Mouse (Mus musculus) stomach, embryonic 16.5 days (tissue): ENCODE results near the gene Dab1. TPM values are rescaled to one million over a fixed set of nuclear protein-coding genes. Genes with fewer than 3 reads are reported as not detected.
A peak's percentile ranks its signal among the peaks of the same experiment; 100 is the strongest.

Experiments
- ATAC-seq: fragments of 200-750 bp; cut with Nextera tagmentation; 2 replicates; pipeline ENCODE4 v1.8.0; 2017; ENCODE audit warnings: moderate number of reproducible peaks, moderate TSS enrichment; ENCODE audit not compliant: insufficient read depth, low FRiP score
- H3K27ac ChIP-seq: fragments of 300-500 bp; sonication (generic); 2 replicates; pipeline ENCODE4 v1.5.1; 2014; ENCODE audit warnings: low read length
- H3K27me3 ChIP-seq: fragments of 300-500 bp; sonication (generic); 2 replicates; pipeline ENCODE4 v1.6.1; 2014; ENCODE audit warnings: low read length, control low read depth, mixed read lengths; ENCODE audit not compliant: control insufficient read depth, insufficient read depth
- H3K36me3 ChIP-seq: fragments of 300-500 bp; sonication (generic); 2 replicates; pipeline ENCODE4 v1.6.1; 2014; ENCODE audit warnings: low read length; ENCODE audit not compliant: control insufficient read depth, insufficient read depth
- H3K4me1 ChIP-seq: fragments of 300-500 bp; sonication (generic); 2 replicates; pipeline ENCODE4 v1.6.1; 2014; ENCODE audit warnings: low read length, control low read depth, mixed read lengths; ENCODE audit not compliant: control insufficient read depth, insufficient read depth
- H3K4me2 ChIP-seq: fragments of 300-500 bp; sonication (generic); 2 replicates; pipeline ENCODE4 v1.6.1; 2014; ENCODE audit warnings: low read depth, low read length, mixed read lengths
- H3K4me3 ChIP-seq: fragments of 300-500 bp; sonication (generic); replicated peaks from 2 replicates; pipeline ENCODE4 v1.5.1; 2014; ENCODE audit warnings: mild to moderate bottlenecking, low read length
- H3K9ac ChIP-seq: fragments of 300-500 bp; sonication (generic); 2 replicates; pipeline ENCODE4 v1.6.1; 2014; ENCODE audit warnings: low read length
- H3K9me3 ChIP-seq: fragments of 300-500 bp; sonication (generic); replicated peaks from 2 replicates; pipeline ENCODE4 v1.6.1; 2016; ENCODE audit warnings: low read length, control low read depth; ENCODE audit not compliant: control insufficient read depth
- WGBS: fragments of 180-500 bp; shearing (Covaris S2); extraction: QIAGEN DNeasy Blood & Tissue Kit; methylation state at CpG from one replicate; pipeline ENCODE4 v1.1.7; 2014; 5-methylcytosine and 5-hydroxymethylcytosine counted together
- polyA plus RNA-seq: library from polyadenylated mRNA; unstranded; fragments of >200 nt; fragmentation: Nextera tagmentation; extraction: Ambion mirVana; gene quantifications from 2 replicates; pipeline ENCODE4 v1.2.1, GENCODE M21; 2015

The Dab1 gene
- 9.3 and 10.0 TPM in 2 replicates for polyA plus RNA-seq

DNA sequence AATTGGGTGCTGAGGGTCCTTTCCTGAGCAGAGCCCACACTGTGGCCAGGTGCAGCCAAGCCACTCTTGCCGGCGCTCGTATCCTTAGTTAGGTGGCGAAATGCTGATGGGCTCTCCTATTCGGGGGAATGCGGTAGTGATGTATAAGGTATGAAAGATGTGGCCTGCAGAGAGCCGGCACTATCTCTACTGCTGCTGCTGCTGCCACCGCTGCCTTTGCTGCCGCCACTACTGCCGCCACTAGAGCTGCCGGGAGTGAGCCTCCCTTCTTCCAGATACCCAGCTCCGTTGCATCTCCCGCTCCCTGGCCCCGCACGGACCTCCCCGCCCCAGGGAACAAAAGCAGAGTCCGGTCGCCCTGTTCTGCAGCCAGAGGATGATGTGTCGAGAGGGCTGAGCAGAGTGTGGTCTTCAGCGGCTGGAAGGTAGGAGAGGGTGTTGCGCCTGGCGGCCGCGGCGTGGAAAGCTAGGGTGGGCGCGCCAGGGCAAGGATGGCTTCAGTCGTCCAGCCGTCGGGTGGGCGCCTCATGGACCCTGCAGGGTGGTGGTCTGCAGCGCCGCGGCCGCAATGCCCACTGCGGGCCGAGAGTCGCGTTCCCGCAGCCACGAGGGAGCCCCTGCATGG lies at the start of gene Dab1:
TSS of gene Dab1 (plus strand) at position 39 of the 625 bp plus-strand sequence.
- WGBS: under 1% methylated on average over 41 of the region's 41 CpGs
- no peak for ATAC-seq
- H3K4me1 ChIP-seq: 0 out of 2 replicates have a peak, but pooled peaks cover 2% of the 10 kb centered on the region
- peaks cover 34% of the 10 kb centered on the region for H3K27me3 ChIP-seq
- H3K9me3 ChIP-seq: no peaks in the 10 kb centered on the region
- no peak within 1 kb of the TSS for H3K27ac ChIP-seq
- H3K4me2 ChIP-seq: peak within 1 kb of the TSS; percentile 48
- H3K36me3 ChIP-seq: no peaks in the 10 kb centered on the region
- no peak within 1 kb of the TSS; the same call in 1 of the 2 replicates for H3K9ac ChIP-seq
- H3K4me3 ChIP-seq: peak within 1 kb of the TSS; percentile 34

DNA sequence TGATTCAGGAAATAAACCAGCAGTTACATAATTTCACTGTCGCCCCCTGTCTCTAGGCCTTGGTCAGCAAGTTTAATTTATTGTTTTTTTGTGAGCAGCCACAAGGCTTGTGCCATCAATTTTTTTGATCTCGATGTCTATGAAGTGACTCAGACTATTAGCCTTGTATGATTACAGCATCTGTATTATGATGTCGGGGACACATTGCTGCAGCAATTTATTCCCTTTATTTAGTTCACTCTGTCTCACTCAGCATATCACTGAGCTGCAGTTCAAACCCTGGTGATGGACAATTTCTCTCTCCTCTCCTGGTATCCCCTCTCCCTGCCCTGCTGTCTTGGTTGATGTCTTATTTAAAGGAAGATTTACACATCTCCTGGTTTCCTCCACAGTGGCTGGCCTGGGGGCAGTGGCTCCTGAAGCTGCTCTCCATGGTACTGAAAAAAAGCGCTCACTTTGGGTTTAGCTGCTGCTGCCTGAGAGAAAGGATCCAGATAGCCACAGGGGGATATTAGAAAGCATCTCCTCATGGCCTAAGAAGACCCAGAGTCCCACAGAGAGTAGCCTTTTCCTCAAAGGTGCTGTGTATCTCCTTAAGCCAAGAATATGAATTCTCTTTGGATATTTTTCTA lies 47.3 kb upstream of the Dab1 start:
- Histone ChIP-seq H3K27ac (no peak overlapping the region), H3K9ac (no peak overlapping the region), H3K27me3 (no peaks in the 10 kb centered on the region), H3K4me2 (no peak overlapping the region), H3K9me3 (no peaks in the 10 kb centered on the region), H3K36me3 (no peaks in the 10 kb centered on the region), H3K4me1 (no peaks in the 10 kb centered on the region), H3K4me3 (no peak overlapping the region)
- no peak for ATAC-seq
- 64% methylated on average over 4 of the region's 4 CpGs for WGBS

DNA sequence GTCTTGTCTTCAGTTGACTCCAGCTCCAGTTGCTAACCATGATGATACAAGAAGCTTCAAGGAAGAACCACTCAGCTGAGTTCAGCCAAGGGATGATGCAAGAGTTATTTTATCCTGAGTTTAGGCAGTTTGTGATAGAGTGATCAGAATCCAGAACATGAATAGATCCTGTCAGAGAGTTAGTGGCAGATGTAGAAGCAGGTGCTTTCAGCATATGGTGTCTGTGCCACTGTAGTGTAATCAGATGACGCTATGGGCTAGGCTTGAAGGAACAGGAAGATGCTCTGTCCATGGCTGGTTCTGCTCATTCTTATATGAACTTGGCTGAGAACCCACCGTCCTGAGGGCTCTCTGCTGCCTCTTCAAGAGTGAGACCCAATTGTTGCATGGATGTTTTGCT lies 43.6 kb upstream of the Dab1 start:
- no peak overlapping the region for H3K27ac ChIP-seq
- WGBS: 81% methylated on average over 2 of the region's 2 CpGs
- ATAC-seq: no peak
- no peaks in the 10 kb centered on the region for H3K27me3 ChIP-seq
- H3K9me3 ChIP-seq: no peaks in the 10 kb centered on the region
- no peak overlapping the region for H3K4me2 ChIP-seq
- no peak overlapping the region for H3K9ac ChIP-seq
- no peak overlapping the region for H3K4me3 ChIP-seq
- no peaks in the 10 kb centered on the region for H3K4me1 ChIP-seq
- H3K36me3 ChIP-seq: no peaks in the 10 kb centered on the region

DNA sequence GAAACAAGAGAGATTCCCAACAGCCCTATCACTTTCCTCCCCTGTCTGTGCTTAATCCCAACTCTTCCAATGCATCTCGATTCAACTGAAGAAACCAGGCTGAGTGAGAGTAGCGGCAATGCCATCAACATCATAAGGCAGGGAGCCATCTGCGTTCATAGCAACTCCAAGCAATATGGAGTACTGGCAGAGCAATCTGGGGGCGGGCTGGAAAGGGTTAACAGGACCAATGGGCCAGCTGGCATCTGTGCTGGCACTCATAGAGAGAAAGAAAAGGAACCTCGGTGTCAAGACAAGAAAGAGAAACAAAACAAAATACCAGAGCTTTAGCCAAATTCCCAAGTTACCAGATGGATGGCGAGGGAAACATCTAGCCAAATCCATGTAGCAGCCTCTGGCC lies 42.9 kb upstream of the Dab1 start:
- H3K4me3 ChIP-seq: no peak overlapping the region
- H3K9ac ChIP-seq: no peak overlapping the region
- H3K4me2 ChIP-seq: no peak overlapping the region
- ATAC-seq: no peak
- H3K4me1 ChIP-seq: no peaks in the 10 kb centered on the region
- no peaks in the 10 kb centered on the region for H3K27me3 ChIP-seq
- H3K36me3 ChIP-seq: no peaks in the 10 kb centered on the region
- WGBS: 75% methylated on average over 6 of the region's 6 CpGs
- no peak overlapping the region for H3K27ac ChIP-seq
- H3K9me3 ChIP-seq: no peaks in the 10 kb centered on the region

DNA sequence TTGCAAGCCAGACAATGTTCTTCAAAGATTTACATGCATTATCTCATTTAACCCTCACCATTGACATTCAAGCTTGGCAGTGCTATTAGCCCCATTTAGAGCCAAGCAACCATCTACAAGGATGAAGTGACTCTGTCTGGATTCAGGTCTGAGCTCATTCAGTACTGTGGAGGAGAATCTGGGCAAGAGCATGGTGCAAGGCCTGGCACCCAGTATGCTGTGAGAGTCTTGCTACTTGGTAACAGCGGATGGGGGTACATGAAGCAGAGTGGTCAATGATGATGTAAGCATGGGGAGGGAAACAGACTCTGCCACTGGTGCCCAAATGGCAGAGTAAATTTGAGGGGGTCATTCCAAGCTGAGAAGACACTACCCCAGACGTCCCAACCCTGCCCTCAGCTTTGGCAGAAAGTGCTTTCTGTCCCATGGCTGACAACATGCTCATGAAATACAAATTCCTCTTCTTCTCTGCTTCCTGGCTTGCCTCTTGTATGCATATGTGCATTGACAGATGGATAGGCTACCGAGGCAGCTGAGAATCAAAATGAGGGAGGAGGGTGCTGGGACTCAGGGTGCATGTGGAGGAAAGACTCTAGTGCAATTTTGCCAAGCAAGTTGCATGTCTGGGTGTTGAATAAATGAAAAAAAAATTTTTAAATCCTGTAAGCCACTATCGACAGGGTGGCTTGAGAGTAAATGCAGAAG lies 41.9 kb upstream of the Dab1 start:
- Histone ChIP-seq H3K4me3 (no peak overlapping the region), H3K36me3 (no peaks in the 10 kb centered on the region), H3K9ac (no peak overlapping the region), H3K4me2 (no peak overlapping the region), H3K27ac (no peak overlapping the region), H3K4me1 (no peaks in the 10 kb centered on the region), H3K9me3 (no peaks in the 10 kb centered on the region), H3K27me3 (no peaks in the 10 kb centered on the region)
- ATAC-seq: no peak
- WGBS: 69% methylated on average over 4 of the region's 4 CpGs

DNA sequence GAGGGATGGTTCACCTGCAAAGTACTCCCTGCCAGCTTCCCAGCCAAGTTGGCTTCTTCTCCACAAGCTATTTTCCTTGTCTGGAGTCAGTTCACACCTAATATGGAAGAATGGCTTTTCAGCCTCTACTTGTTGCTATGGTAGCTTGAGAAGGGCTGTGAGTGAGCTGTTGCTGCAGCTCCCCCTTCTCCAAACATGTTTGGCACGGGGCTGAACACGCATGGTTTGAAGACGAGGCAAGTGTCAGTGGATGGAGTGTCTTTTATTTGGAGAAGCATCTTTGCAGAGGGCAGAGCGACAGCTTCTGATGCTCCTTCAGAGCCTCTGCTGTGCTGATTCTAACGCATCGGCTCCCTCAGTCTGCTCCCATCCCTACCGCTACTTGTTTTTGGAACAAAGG lies 41.3 kb upstream of the Dab1 start:
- Histone ChIP-seq H3K4me3 (no peak overlapping the region), H3K27me3 (no peaks in the 10 kb centered on the region), H3K27ac (no peak overlapping the region), H3K36me3 (no peaks in the 10 kb centered on the region), H3K4me1 (no peaks in the 10 kb centered on the region), H3K4me2 (no peak overlapping the region), H3K9ac (no peak overlapping the region), H3K9me3 (no peaks in the 10 kb centered on the region)
- WGBS: 73% methylated on average over 7 of the region's 7 CpGs
- no peak for ATAC-seq

DNA sequence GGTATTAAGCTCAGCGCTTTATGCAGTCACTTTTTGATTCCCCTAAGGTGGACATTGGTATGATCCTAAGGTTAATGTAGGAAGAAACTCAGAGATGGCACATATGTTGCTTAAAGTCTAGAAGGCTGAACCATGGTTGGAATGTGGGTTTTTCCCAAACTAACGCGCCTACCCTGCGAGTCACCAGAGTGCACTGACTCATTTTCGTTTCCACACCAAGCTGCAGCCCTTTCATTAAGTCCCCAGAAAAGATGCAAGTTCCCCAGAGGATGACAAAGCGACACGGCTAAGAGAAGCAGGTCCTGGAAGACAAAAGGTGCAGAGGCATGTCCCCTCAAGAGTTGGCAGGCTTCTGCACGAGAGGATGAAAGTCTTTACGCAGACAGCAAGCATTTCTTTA lies 39.1 kb upstream of the Dab1 start:
- Histone ChIP-seq H3K4me3 (no peak overlapping the region), H3K9ac (no peak overlapping the region), H3K36me3 (no peaks in the 10 kb centered on the region), H3K4me1 (no peaks in the 10 kb centered on the region), H3K27ac (no peak overlapping the region), H3K4me2 (no peak overlapping the region), H3K9me3 (no peaks in the 10 kb centered on the region), H3K27me3 (no peaks in the 10 kb centered on the region)
- WGBS: 83% methylated on average over 9 of the region's 9 CpGs
- ATAC-seq: no peak

DNA sequence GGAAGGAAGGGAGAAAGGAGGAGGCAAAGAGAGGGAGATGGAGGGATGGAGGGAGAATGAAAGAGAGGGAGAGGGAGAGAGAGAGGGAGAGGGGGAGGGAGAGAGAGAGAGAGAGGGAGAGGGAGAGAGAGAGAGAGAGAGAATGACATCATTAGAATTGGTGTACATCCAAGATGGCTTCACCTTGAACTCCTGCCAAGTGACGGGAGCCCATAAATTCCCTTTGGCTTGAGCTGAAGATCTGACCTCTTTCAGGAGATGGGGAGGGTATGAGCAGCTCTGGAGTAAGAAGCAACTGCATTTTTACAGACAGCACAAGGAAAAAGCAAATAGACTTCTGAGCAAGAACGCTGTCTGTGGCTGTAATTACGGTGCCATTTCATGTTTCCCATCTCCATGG lies 4.1 kb upstream of the Dab1 start:
- Histone ChIP-seq H3K9me3 (no peaks in the 10 kb centered on the region), H3K27ac (no peak overlapping the region), H3K4me2 (no peak overlapping the region), H3K36me3 (no peaks in the 10 kb centered on the region), H3K4me3 (no peak overlapping the region), H3K9ac (no peak overlapping the region), H3K4me1 (0 out of 2 replicates have a peak, but pooled peaks cover 2% of the 10 kb centered on the region), H3K27me3 (peaks cover 19% of the 10 kb centered on the region)
- WGBS: 57% methylated on average over 3 of the region's 3 CpGs
- no peak; the same call in 1 of the 2 replicates for ATAC-seq

DNA sequence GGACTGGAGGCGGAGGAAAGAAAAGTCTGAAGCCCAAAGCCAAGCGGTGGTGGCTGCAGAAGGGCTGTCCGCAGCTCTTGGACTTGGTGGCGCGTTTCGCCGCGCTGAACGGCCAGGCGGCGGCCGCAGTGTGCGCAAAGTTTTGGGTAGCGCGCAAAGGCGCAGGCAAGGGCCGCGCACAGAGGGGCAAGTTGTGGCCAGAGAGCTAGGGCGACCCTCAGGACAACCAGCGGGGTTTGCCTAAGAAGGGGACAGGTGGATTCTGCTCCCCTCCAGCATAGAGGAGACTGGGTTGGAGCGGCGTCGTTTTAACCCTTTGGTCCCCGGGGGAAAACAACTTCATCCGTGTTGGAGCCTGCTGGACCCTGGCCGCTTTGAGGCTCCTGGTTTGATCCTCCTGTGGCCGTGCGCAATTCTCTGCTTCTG lies 800 bp downstream of the Dab1 start:
- Histone ChIP-seq H3K4me1 (0 out of 2 replicates have a peak, but pooled peaks cover 2% of the 10 kb centered on the region), H3K4me2 (peak overlapping the region; percentile 48), H3K4me3 (peak overlapping the region; percentile 34), H3K27me3 (peaks cover 34% of the 10 kb centered on the region), H3K27ac (no peak overlapping the region), H3K9me3 (no peaks in the 10 kb centered on the region), H3K36me3 (no peaks in the 10 kb centered on the region), H3K9ac (no peak overlapping the region)
- under 1% methylated on average over 28 of the region's 28 CpGs for WGBS
- ATAC-seq: no peak
